Mouse (Mus musculus): Measurements from ENCODE around the gene Smurf1.

- TF ChIP-seq CTCF (IDR thresholded peaks at IDR 0.05; ENCODE audit: extremely low read depth, insufficient read length, insufficient replicate concordance, low read depth, low read length) (no peak), POLR2A (IDR thresholded peaks at IDR 0.05; ENCODE audit: low read depth, low read length) (no peak)
These were observed 24.7 kb downstream of the Smurf1 start for GRCm38 (mm10) chr5:144940904-144941303.
